Mouse (Mus musculus): ENCODE data around the gene Trim14.

Gene Trim14

DNA sequence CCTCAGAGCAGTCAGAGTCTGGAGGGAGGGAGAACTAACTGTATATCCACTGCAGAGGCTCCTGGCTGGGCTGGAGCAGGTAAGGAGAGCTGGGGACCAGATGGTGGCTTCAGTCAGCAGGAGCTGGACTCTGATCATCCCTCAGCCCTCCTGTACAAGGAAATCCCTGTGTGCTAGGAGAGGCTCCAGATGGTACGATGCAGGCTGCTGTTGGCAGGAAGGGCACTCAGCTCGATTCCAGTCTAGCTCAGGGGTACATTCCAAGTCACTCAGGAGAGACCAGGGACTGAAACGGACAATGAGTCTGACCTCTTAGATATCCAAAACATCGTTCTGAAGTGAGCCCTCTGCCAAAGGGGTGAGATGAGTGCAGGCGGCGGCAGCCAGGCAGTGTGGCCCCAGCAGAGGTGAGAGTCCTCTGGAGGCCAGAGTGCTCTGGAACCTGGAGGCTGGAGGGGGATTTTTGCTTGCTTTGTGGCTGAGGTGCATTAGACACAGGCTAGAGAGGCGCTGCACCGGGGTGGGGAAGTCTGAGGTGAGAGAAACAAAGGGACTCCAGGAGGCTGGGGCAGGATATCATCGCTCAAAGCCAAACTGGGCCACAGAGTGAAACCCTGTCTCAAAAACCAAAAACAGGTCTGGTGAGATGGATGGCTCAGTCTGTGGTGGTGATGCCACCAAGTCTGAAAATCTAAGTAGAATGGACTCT lies 90.5 kb downstream of the Trim14 start:
- in situ Hi-C loops (cut with MboI; ENCODE audit: low sequenced_read_pairs), result no loop called here

Measured in CH12F3 (cell line).